ENCODE assay signal across 17 mouse cellular contexts in genomic region chr16:7446791-7447290, GRCm38 (mm10).
A peak's percentile ranks its signal among the peaks of the same experiment; 100 is the strongest.
DNase-seq lines count a peak whose midpoint lies in the region.
"Had no signal": no experiment of that assay in that cellular context is flagged by ENCODE, and none has a peak within 500 bp of the region (broad histone marks: within the 10 kb centered on the region; RNA-seq: fewer than 3 reads in every experiment).

No protein-coding gene starts in this region.

- H3K9me3 ChIP-seq in heart, embryonic 10.5 days: no peaks in the 10 kb centered on the region
- H3K9me3 ChIP-seq: hindbrain, embryonic 10.5 days; limb, embryonic 12.5 days had no signal

- no peaks in the 10 kb centered on the region for H3K27me3 ChIP-seq in heart, embryonic 10.5 days (ENCODE audit: insufficient read depth, poor library complexity, severe bottlenecking)
- H3K27me3 ChIP-seq: limb, embryonic 12.5 days had no signal

- H3K4me1 ChIP-seq in heart, embryonic 10.5 days: no peaks in the 10 kb centered on the region
- H3K4me1 ChIP-seq: hindbrain, embryonic 10.5 days had no signal

- H3K4me3 ChIP-seq in heart, embryonic 10.5 days: no peak overlapping the region
- H3K4me3 ChIP-seq in macrophage (ENCODE audit: inconsistent target): no peak overlapping the region
- H3K4me3 ChIP-seq: erythroblast, embryonic 14.5 days; hindbrain, embryonic 10.5 days; limb, embryonic 12.5 days had no signal

- DNase-seq in adrenal gland, adult 2 months: peak; percentile 5
- no peak for DNase-seq in adrenal gland, adult 18-20 months (ENCODE audit: low spot score in 2 of 2)
- DNase-seq in heart, adult 9 months (ENCODE audit: low spot score in 2 of 2): peak; percentile 8 to 13
- DNase-seq in heart, embryonic 10.5 days (ENCODE audit: low spot score): no peak
- DNase-seq in kidney, postnatal 36 days: peak; percentile 5 to 13
- DNase-seq in kidney, adult 8-10 months: no peak
- DNase-seq in right cerebral cortex, adult 2 months (ENCODE audit: low spot score in 2 of 2): no peak
- DNase-seq: adrenal gland, postnatal 25 days; cerebellum, postnatal 10 days; lung, postnatal 10 days; thymus, postnatal 14 days had no signal

- WGBS in heart, embryonic 10.5 days: 80% methylated on average over 1 of the region's 1 CpGs
- 83% methylated on average over 1 of the region's 1 CpGs for WGBS in macrophage (ENCODE audit: missing documents)

- H3K36me3 ChIP-seq in heart, embryonic 10.5 days: no peaks in the 10 kb centered on the region
- H3K36me3 ChIP-seq in macrophage (ENCODE audit: inconsistent target): no peaks in the 10 kb centered on the region
- H3K36me3 ChIP-seq: hindbrain, embryonic 10.5 days; limb, embryonic 12.5 days had no signal

- no peak overlapping the region for H3K27ac ChIP-seq in heart, embryonic 10.5 days
- peak overlapping the region; percentile 12; the same call in 1 of the 2 replicates for H3K27ac ChIP-seq in macrophage
- H3K27ac ChIP-seq: hindbrain, embryonic 10.5 days; limb, embryonic 12.5 days; liver, embryonic 14.5 days; stomach, postnatal 0 days had no signal

- H3K79me2 ChIP-seq in macrophage (ENCODE audit: inconsistent target): no peaks in the 10 kb centered on the region

Comparison
In these comparisons a context has a peak if more than half of its experiments do, and no peak if none do; other contexts are left out.
1. DNase-seq: peak in adrenal gland, adult 2 months (single experiment), heart, adult 9 months (2 of 2) and kidney, postnatal 36 days (2 of 2); none in adrenal gland, adult 18-20 months (0 of 2), heart, embryonic 10.5 days (single experiment), kidney, adult 8-10 months (0 of 2) and right cerebral cortex, adult 2 months (0 of 2).